Comparison of ENCODE assay signal across 13 mouse cellular contexts in the genomic region with DNA sequence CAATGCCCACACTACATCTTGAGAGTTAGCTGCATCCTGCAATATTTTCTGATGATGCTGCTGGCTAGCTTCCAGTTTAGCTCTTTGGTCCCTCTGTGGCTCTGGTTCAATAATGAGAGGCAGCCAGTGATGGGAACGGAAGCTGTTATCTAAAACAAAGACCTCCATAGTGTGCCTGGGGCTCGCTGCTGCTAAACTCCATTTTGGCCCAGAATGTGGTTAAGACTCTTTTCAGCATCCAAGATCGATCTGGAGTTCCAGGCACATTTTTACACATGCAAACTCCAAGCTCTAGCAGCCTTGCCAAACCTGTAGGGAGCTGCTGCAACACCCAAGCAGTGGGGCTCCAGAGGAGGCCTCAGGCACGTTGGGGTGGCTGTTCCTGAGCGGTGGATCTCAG.
DNase-seq lines count a peak whose midpoint lies in the region; ATAC-seq lines count a peak whose summit lies in the region.
"Had no signal": no experiment of that assay in that cellular context is flagged by ENCODE, and none has a peak within 500 bp of the region (broad histone marks: within the 10 kb centered on the region; RNA-seq: fewer than 3 reads in every experiment).

No protein-coding gene starts in this region.

- H3K4me3 ChIP-seq in hindbrain, embryonic 14.5 days (replicated peaks; ENCODE audit: low read length), result no peak overlapping the region

- peaks cover 16% of the 10 kb centered on the region for H3K4me1 ChIP-seq in hindbrain, embryonic 14.5 days (replicated peaks; ENCODE audit: control insufficient read depth, insufficient read depth, low read length)

- ATAC-seq in hindbrain, embryonic 14.5 days (ENCODE audit: low FRiP score), result no peak
- ATAC-seq: liver, postnatal 0 days had no signal

- H3K27me3 ChIP-seq in hindbrain, embryonic 14.5 days (ENCODE audit: control insufficient read depth, insufficient read depth, low read length), result no peaks in the 10 kb centered on the region

- no peaks in the 10 kb centered on the region for H3K9me3 ChIP-seq in hindbrain, embryonic 14.5 days (ENCODE audit: control insufficient read depth, low read length)

- H3K27ac ChIP-seq in hindbrain, embryonic 14.5 days, result peak overlapping the region; percentile 22

- peak; percentile 93 for DNase-seq in heart, adult 11 months
- no peak for DNase-seq in heart, postnatal 36 days
- peak; percentile 50 to 63 for DNase-seq in layer of hippocampus, adult 8-10 months (ENCODE audit: low spot score in 2 of 2)
- no peak for DNase-seq in layer of hippocampus, postnatal 10 days (ENCODE audit: low spot score in 2 of 2)
- peak; percentile 42 for DNase-seq in MN1 (ENCODE audit: low spot score)
- DNase-seq in hindbrain, embryonic 14.5 days (ENCODE audit: low spot score), result peak; percentile 55
- DNase-seq in embryo, embryonic 10 days (ENCODE audit: low spot score), result no peak
- DNase-seq in cerebellum, adult 9-11 months, result no peak
- DNase-seq: adrenal gland, adult 8-10 months; B cell, adult 2 months; cerebellum, postnatal 10 days; liver, postnatal 0 days; thymus, postnatal 14 days had no signal

- no peak overlapping the region for H3K9ac ChIP-seq in hindbrain, embryonic 14.5 days
- H3K9ac ChIP-seq: liver, postnatal 0 days had no signal

- intact Hi-C loops in heart, postnatal 36 days (cut with DNase I), result no loop called here

- no peak overlapping the region for H3K4me2 ChIP-seq in hindbrain, embryonic 14.5 days (replicated peaks)

- WGBS in hindbrain, embryonic 14.5 days, result 56% methylated on average over 5 of the region's 5 CpGs

- H3K36me3 ChIP-seq in hindbrain, embryonic 14.5 days (replicated peaks; ENCODE audit: control insufficient read depth, insufficient read depth), result no peaks in the 10 kb centered on the region

Comparison
In these comparisons a context has a peak if more than half of its experiments do, and no peak if none do; other contexts are left out.
1. DNase-seq: peak in heart, adult 11 months (single experiment), layer of hippocampus, adult 8-10 months (2 of 2), MN1 (single experiment) and hindbrain, embryonic 14.5 days (single experiment); none in heart, postnatal 36 days (0 of 2), layer of hippocampus, postnatal 10 days (0 of 2), embryo, embryonic 10 days (single experiment) and cerebellum, adult 9-11 months (single experiment).